Mouse (Mus musculus) cortical plate, adult 2 months (tissue): ENCODE measurements around the gene Adamts12.

Source experiments
- CTCF ChIP-seq: fragments of 200-500 bp; IDR thresholded peaks from 2 replicates; pipeline ENCODE4 v1.5.1; 2011; ENCODE audit warnings: mild to moderate bottlenecking, control low read depth, low read length; ENCODE audit not compliant: insufficient read depth; ENCODE audit errors: extremely low read depth
- POLR2A ChIP-seq: fragments of 200-500 bp; IDR thresholded peaks from 2 replicates; pipeline ENCODE4 v1.6.1; 2011; ENCODE audit warnings: mild to moderate bottlenecking, low read length, control low read depth; ENCODE audit not compliant: insufficient read depth; ENCODE audit errors: extremely low read depth

GRCm38 (mm10) chr15:11036535-11037375, 27.8 kb upstream of the Adamts12 start:
- TF ChIP-seq CTCF, result no peak
- TF ChIP-seq POLR2A, result no peak
